Mouse (Mus musculus) lung, embryonic 14.5 days (tissue): ENCODE results near the gene Tshz2. TPM values are rescaled to one million over a fixed set of nuclear protein-coding genes. Genes with fewer than 3 reads are reported as not detected.
"Not testable (repeated sequence)": the region's sequence is repeated elsewhere in the genome, so short reads cannot be mapped to it uniquely, and the experiment has no call there.

Experiments used
- ATAC-seq: fragments of 200-750 bp; cut with Nextera tagmentation; 2 replicates; pipeline ENCODE4 v1.8.0; 2017; ENCODE audit warnings: mild to moderate bottlenecking, moderate TSS enrichment, moderate library complexity; ENCODE audit not compliant: insufficient read depth
- DNase-seq: peaks from one replicate; pipeline ENCODE4 v3.0.0-alpha.2; 2015
- H3K27ac ChIP-seq: fragments of 300-500 bp; sonication (generic); 2 replicates; pipeline ENCODE4 v1.5.1; 2014; ENCODE audit warnings: low read depth, mild to moderate bottlenecking, moderate library complexity
- H3K27me3 ChIP-seq: fragments of 300-500 bp; sonication (generic); 2 replicates; pipeline ENCODE4 v1.6.1; 2014; ENCODE audit warnings: low read length, control low read depth; ENCODE audit not compliant: insufficient read depth
- H3K36me3 ChIP-seq: fragments of 300-500 bp; sonication (generic); 2 replicates; pipeline ENCODE4 v1.6.1; 2014; ENCODE audit warnings: control low read depth; ENCODE audit not compliant: insufficient read depth
- H3K4me1 ChIP-seq: fragments of 300-500 bp; sonication (generic); 2 replicates; pipeline ENCODE4 v1.6.1; 2014; ENCODE audit warnings: antibody characterized with exemption, control low read depth; ENCODE audit not compliant: insufficient read depth
- H3K4me2 ChIP-seq: fragments of 300-500 bp; sonication (generic); 2 replicates; pipeline ENCODE4 v1.6.1; 2014; ENCODE audit warnings: mild to moderate bottlenecking
- H3K4me3 ChIP-seq: fragments of 300-500 bp; sonication (generic); 2 replicates; pipeline ENCODE4 v1.5.1; 2014; ENCODE audit warnings: low read depth, low read length
- H3K9ac ChIP-seq: fragments of 300-500 bp; sonication (generic); 2 replicates; pipeline ENCODE4 v1.6.1; 2014
- H3K9me3 ChIP-seq: fragments of 300-500 bp; sonication (generic); 2 replicates; pipeline ENCODE4 v1.6.1; 2016; ENCODE audit warnings: low read depth, low read length, control low read depth
- CTCF ChIP-seq: IDR thresholded peaks from 2 replicates; pipeline ENCODE4 v1.5.1; 2016; ENCODE audit warnings: antibody characterized with exemption, low read depth
- whole genome bisulfite sequencing: fragments of 180-500 bp; shearing (Covaris S2); extraction: QIAGEN DNeasy Blood & Tissue Kit; methylation state at CpG from one replicate; pipeline ENCODE4 v1.1.7; 2014; 5-methylcytosine and 5-hydroxymethylcytosine counted together
- polyA plus RNA-seq: library from polyadenylated mRNA; unstranded; fragments of >200 nt; fragmentation: Nextera tagmentation; extraction: Ambion mirVana; gene quantifications from 2 replicates; pipeline ENCODE4 v1.2.1, GENCODE M21; 2014

Tshz2 gene
- polyA plus RNA-seq, 1 experiment from 2014 or later: 8.9 TPM

GRCm38 (mm10) chr2:169775078-169775477 is 142.3 kb downstream of the Tshz2 start:
- ATAC-seq: peak; percentile 39
- H3K36me3 ChIP-seq: no peaks in the 10 kb centered on the region
- H3K4me1 ChIP-seq: peaks cover 7% of the 10 kb centered on the region; the same call in 1 of the 2 replicates
- TF ChIP-seq CTCF: no peak
- H3K4me3 ChIP-seq: no peak overlapping the region
- H3K9ac ChIP-seq: no peak overlapping the region
- no peak overlapping the region for H3K27ac ChIP-seq
- peak; percentile 67 for DNase-seq
- no peaks in the 10 kb centered on the region for H3K27me3 ChIP-seq
- WGBS: 30% methylated on average over 4 of the region's 4 CpGs
- no peak overlapping the region for H3K4me2 ChIP-seq
- H3K9me3 ChIP-seq: no peaks in the 10 kb centered on the region

GRCm38 (mm10) chr2:169777242-169777641 is 144.4 kb downstream of the Tshz2 start:
- Histone ChIP-seq H3K4me3 (no peak overlapping the region), H3K36me3 (no peaks in the 10 kb centered on the region), H3K27me3 (no peaks in the 10 kb centered on the region), H3K4me2 (no peak overlapping the region), H3K27ac (no peak overlapping the region), H3K4me1 (peaks cover 9% of the 10 kb centered on the region; the same call in 1 of the 2 replicates), H3K9me3 (no peaks in the 10 kb centered on the region), H3K9ac (no peak overlapping the region)
- ATAC-seq (peak; percentile 63), DNase-seq (peak; percentile 69)
- no peak for TF ChIP-seq CTCF
- WGBS: 27% methylated on average over 4 of the region's 4 CpGs

GRCm38 (mm10) chr2:169777764-169778163 is 145.0 kb downstream of the Tshz2 start:
- DNase-seq: no peak
- H3K27me3 ChIP-seq: no peaks in the 10 kb centered on the region
- 16% methylated on average over 2 of the region's 2 CpGs for WGBS
- H3K4me1 ChIP-seq: peaks cover 13% of the 10 kb centered on the region; the same call in 1 of the 2 replicates
- H3K9me3 ChIP-seq: no peaks in the 10 kb centered on the region
- H3K36me3 ChIP-seq: no peaks in the 10 kb centered on the region
- no peak overlapping the region for H3K4me3 ChIP-seq
- no peak overlapping the region for H3K4me2 ChIP-seq
- ATAC-seq: no peak
- no peak for TF ChIP-seq CTCF
- H3K9ac ChIP-seq: no peak overlapping the region
- H3K27ac ChIP-seq: no peak overlapping the region

- Histone ChIP-seq H3K27ac (no peak overlapping the region), H3K4me2 (no peak overlapping the region), H3K4me1 (peaks cover 19% of the 10 kb centered on the region), H3K9ac (no peak overlapping the region), H3K9me3 (no peaks in the 10 kb centered on the region), H3K36me3 (no peaks in the 10 kb centered on the region), H3K4me3 (no peak overlapping the region), H3K27me3 (no peaks in the 10 kb centered on the region)
- TF ChIP-seq CTCF: no peak
- ATAC-seq (no peak), DNase-seq (no peak)
- WGBS: 80% methylated on average over 6 of the region's 6 CpGs
Measured at GRCm38 (mm10) chr2:169778740-169779345, 146.0 kb downstream of the Tshz2 start.

- not testable (repeated sequence) for H3K4me2 ChIP-seq, H3K9me3 ChIP-seq, H3K36me3 ChIP-seq, H3K27ac ChIP-seq, ATAC-seq, H3K4me3 ChIP-seq, H3K27me3 ChIP-seq, H3K9ac ChIP-seq
- peaks cover 23% of the 10 kb centered on the region for H3K4me1 ChIP-seq
- DNase-seq: peak; percentile 20
Measured at GRCm38 (mm10) chr2:169781671-169782070, 148.9 kb downstream of the Tshz2 start.

- no peak overlapping the region for H3K4me3 ChIP-seq
- H3K9me3 ChIP-seq: no peaks in the 10 kb centered on the region
- H3K9ac ChIP-seq: no peak overlapping the region
- no peak for TF ChIP-seq CTCF
- DNase-seq (peak; percentile 81), ATAC-seq (peak; percentile 68)
- H3K36me3 ChIP-seq: no peaks in the 10 kb centered on the region
- WGBS: 28% methylated on average over 26 of the region's 26 CpGs
- H3K27ac ChIP-seq: no peak overlapping the region
- peaks cover 22% of the 10 kb centered on the region for H3K4me1 ChIP-seq
- no peaks in the 10 kb centered on the region for H3K27me3 ChIP-seq
- peak overlapping the region; percentile 8; the same call in 1 of the 2 replicates for H3K4me2 ChIP-seq
Measured at GRCm38 (mm10) chr2:169782874-169783680, 150.3 kb downstream of the Tshz2 start.

GRCm38 (mm10) chr2:169783681-169784033 is 150.8 kb downstream of the Tshz2 start:
- 52% methylated on average over 2 of the region's 2 CpGs for WGBS
- Histone ChIP-seq H3K27me3 (no peaks in the 10 kb centered on the region), H3K9ac (no peak overlapping the region), H3K4me3 (no peak overlapping the region), H3K4me1 (peaks cover 28% of the 10 kb centered on the region), H3K9me3 (no peaks in the 10 kb centered on the region), H3K4me2 (no peak overlapping the region), H3K27ac (no peak overlapping the region), H3K36me3 (no peaks in the 10 kb centered on the region)
- DNase-seq: no peak
- peak; percentile 1; the same call in 1 of the 2 replicates for ATAC-seq
- no peak for TF ChIP-seq CTCF
